8 mouse cellular contexts compared by ENCODE assay signal in the genomic region with DNA sequence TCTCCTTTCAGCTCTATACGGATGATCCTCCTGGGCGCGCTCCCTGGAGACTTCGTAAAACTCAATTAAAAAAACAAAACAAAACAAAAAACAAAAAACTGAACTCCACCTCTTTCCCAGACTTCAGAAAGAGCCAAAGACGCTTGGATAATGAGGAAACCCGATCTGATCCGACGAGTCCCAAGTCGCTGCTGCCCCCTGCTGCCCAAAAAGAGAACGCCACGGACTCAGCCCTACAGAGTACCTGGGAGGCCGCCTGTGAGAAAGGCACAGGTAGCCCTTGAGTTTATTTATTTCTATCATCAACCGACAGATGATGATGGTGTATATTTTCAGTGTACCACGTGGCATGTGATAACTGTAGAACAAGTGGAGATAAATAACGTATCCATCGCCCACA. TPM values are rescaled to one million over a fixed set of nuclear protein-coding genes. Genes with fewer than 3 reads are reported as not detected.
DNase-seq lines count a peak whose midpoint lies in the region; ATAC-seq and TF ChIP-seq lines count a peak whose summit lies in the region.

No protein-coding gene starts in this region.

- DNase-seq in CD4-positive, CD25-positive, alpha-beta regulatory T cell, adult 2 months (ENCODE audit: low read depth, low spot score) = peak; percentile 85
- DNase-seq in forebrain, embryonic 10.5 days (ENCODE audit: extremely low spot score, low spot score) = peak; percentile 76
- DNase-seq in kidney, postnatal 25 days = peak; percentile 83 to 93
- peak; percentile 84 for DNase-seq in liver, postnatal 0 days
- DNase-seq in testis, postnatal 14 days (ENCODE audit: low spot score) = peak; percentile 68

- TF ChIP-seq POLR2A in bone marrow macrophage, adult 2 months (IDR thresholded peaks at IDR 0.05; ENCODE audit: borderline replicate concordance, low read depth, low read length) = no peak

- peaks cover 65% of the 10 kb centered on the region for H3K27me3 ChIP-seq in forebrain, embryonic 10.5 days (ENCODE audit: poor library complexity, severe bottlenecking)
- peaks cover 59% of the 10 kb centered on the region for H3K27me3 ChIP-seq in heart, embryonic 15.5 days
- H3K27me3 ChIP-seq in liver, postnatal 0 days (ENCODE audit: insufficient read depth, low read length) = peaks cover 10% of the 10 kb centered on the region; the same call in 1 of the 2 replicates
- peaks cover 19% of the 10 kb centered on the region for H3K27me3 ChIP-seq in neural tube, embryonic 15.5 days (replicated peaks)

- 6% methylated on average over 16 of the region's 16 CpGs for WGBS in forebrain, embryonic 10.5 days
- WGBS in heart, embryonic 15.5 days = 5% methylated on average over 16 of the region's 16 CpGs
- WGBS in liver, postnatal 0 days (ENCODE audit: insufficient replicate concordance) = 7% methylated on average over 16 of the region's 16 CpGs
- WGBS in neural tube, embryonic 15.5 days = 6% methylated on average over 16 of the region's 16 CpGs

- H3K4me2 ChIP-seq in heart, embryonic 15.5 days = peak overlapping the region; percentile 36; the same call in 1 of the 2 replicates
- H3K4me2 ChIP-seq in liver, postnatal 0 days (ENCODE audit: low read depth, low read length) = no peak overlapping the region
- H3K4me2 ChIP-seq in neural tube, embryonic 15.5 days = peak overlapping the region; percentile 31; the same call in 1 of the 2 replicates

- H3K9ac ChIP-seq in heart, embryonic 15.5 days = no peak overlapping the region
- H3K9ac ChIP-seq in liver, postnatal 0 days (replicated peaks) = no peak overlapping the region
- H3K9ac ChIP-seq in neural tube, embryonic 15.5 days (replicated peaks) = no peak overlapping the region

- no peak for ATAC-seq in heart, embryonic 15.5 days (replicated peaks; ENCODE audit: insufficient number of reproducible peaks, insufficient read depth, low FRiP score, low read depth)
- ATAC-seq in liver, postnatal 0 days = no peak
- peak; percentile 60; the same call in 1 of the 2 replicates for ATAC-seq in neural tube, embryonic 15.5 days (ENCODE audit: low FRiP score)

- no peaks in the 10 kb centered on the region for H3K9me3 ChIP-seq in forebrain, embryonic 10.5 days
- H3K9me3 ChIP-seq in heart, embryonic 15.5 days (replicated peaks) = no peaks in the 10 kb centered on the region
- no peaks in the 10 kb centered on the region for H3K9me3 ChIP-seq in liver, postnatal 0 days (ENCODE audit: low read length)
- no peaks in the 10 kb centered on the region for H3K9me3 ChIP-seq in neural tube, embryonic 15.5 days (replicated peaks)

- TF ChIP-seq EP300 in liver, postnatal 0 days (IDR thresholded peaks at IDR 0.05; ENCODE audit: low read depth) = no peak

- H3K4me1 ChIP-seq in bone marrow macrophage, adult 2 months (ENCODE audit: control insufficient read depth, insufficient read depth, low read length) = peaks cover 5% of the 10 kb centered on the region; the same call in 1 of the 2 replicates
- H3K4me1 ChIP-seq in forebrain, embryonic 10.5 days = peaks cover 49% of the 10 kb centered on the region
- no peaks in the 10 kb centered on the region; the same call in 1 of the 2 replicates for H3K4me1 ChIP-seq in heart, embryonic 15.5 days (replicated peaks)
- 0 out of 2 replicates have a peak, but pooled peaks cover 7% of the 10 kb centered on the region for H3K4me1 ChIP-seq in liver, postnatal 0 days (ENCODE audit: insufficient read depth)
- H3K4me1 ChIP-seq in neural tube, embryonic 15.5 days = peaks cover 17% of the 10 kb centered on the region

- no peak overlapping the region for H3K27ac ChIP-seq in bone marrow macrophage, adult 2 months (ENCODE audit: insufficient read depth, low read depth, low read length)
- H3K27ac ChIP-seq in forebrain, embryonic 10.5 days = no peak overlapping the region; the same call in 1 of the 2 replicates
- H3K27ac ChIP-seq in heart, embryonic 15.5 days = no peak overlapping the region
- no peak overlapping the region for H3K27ac ChIP-seq in liver, postnatal 0 days (ENCODE audit: low read depth)
- H3K27ac ChIP-seq in neural tube, embryonic 15.5 days (replicated peaks) = no peak overlapping the region

- TF ChIP-seq CTCF in bone marrow macrophage, adult 2 months (IDR thresholded peaks at IDR 0.05; ENCODE audit: low read depth, low read length) = peak; percentile 85
- peak; percentile 86 for TF ChIP-seq CTCF in liver, postnatal 0 days (IDR thresholded peaks at IDR 0.05; ENCODE audit: low read depth)

- no peak overlapping the region for H3K4me3 ChIP-seq in bone marrow macrophage, adult 2 months (ENCODE audit: insufficient read depth, low read length)
- peak overlapping the region; percentile 36; the same call in 1 of the 2 replicates for H3K4me3 ChIP-seq in forebrain, embryonic 10.5 days
- H3K4me3 ChIP-seq in heart, embryonic 15.5 days = no peak overlapping the region
- no peak overlapping the region for H3K4me3 ChIP-seq in liver, postnatal 0 days (ENCODE audit: low read depth, low read length)
- no peak overlapping the region for H3K4me3 ChIP-seq in neural tube, embryonic 15.5 days (replicated peaks)

- H3K36me3 ChIP-seq in forebrain, embryonic 10.5 days (replicated peaks) = no peaks in the 10 kb centered on the region
- no peaks in the 10 kb centered on the region for H3K36me3 ChIP-seq in heart, embryonic 15.5 days
- no peaks in the 10 kb centered on the region for H3K36me3 ChIP-seq in liver, postnatal 0 days (replicated peaks; ENCODE audit: insufficient read depth, low read length)
- H3K36me3 ChIP-seq in neural tube, embryonic 15.5 days = no peaks in the 10 kb centered on the region

RNA-seq across cellular contexts. Expression of a gene that starts 14.5 kb away (rescaled TPM):
- 2,962 and 2,986 TPM in 2 replicates for polyA plus RNA-seq in bone marrow macrophage, adult 2 months (2012; ENCODE audit: insufficient read depth, insufficient read length, missing spikeins)
- 1,247 and 1,263 TPM in 2 replicates for polyA plus RNA-seq in forebrain, embryonic 10.5 days (2016; fragmentation: Nextera tagmentation; extraction: Ambion mirVana)
- polyA plus RNA-seq in heart, embryonic 15.5 days (2015; fragmentation: Nextera tagmentation; extraction: Ambion mirVana) = 834 and 862 TPM in 2 replicates
- 1,022 and 1,029 TPM in 2 replicates for polyA plus RNA-seq in liver, postnatal 0 days (2015; fragmentation: Nextera tagmentation; extraction: Ambion mirVana)
- polyA plus RNA-seq in neural tube, embryonic 15.5 days (2015; fragmentation: Nextera tagmentation; extraction: Ambion mirVana) = 998 and 1,098 TPM in 2 replicates

RNA-seq across cellular contexts. Expression of a gene that starts 46.8 kb away (rescaled TPM):
- 90.1 and 111 TPM in 2 replicates for polyA plus RNA-seq in bone marrow macrophage, adult 2 months (2012; ENCODE audit: insufficient read depth, insufficient read length, missing spikeins)
- polyA plus RNA-seq in forebrain, embryonic 10.5 days (2016; fragmentation: Nextera tagmentation; extraction: Ambion mirVana) = 132 and 135 TPM in 2 replicates
- polyA plus RNA-seq in heart, embryonic 15.5 days (2015; fragmentation: Nextera tagmentation; extraction: Ambion mirVana) = 61.6 and 78.8 TPM in 2 replicates
- 23.8 and 28.8 TPM in 2 replicates for polyA plus RNA-seq in liver, postnatal 0 days (2015; fragmentation: Nextera tagmentation; extraction: Ambion mirVana)
- polyA plus RNA-seq in neural tube, embryonic 15.5 days (2015; fragmentation: Nextera tagmentation; extraction: Ambion mirVana) = 12.3 and 33.6 TPM in 2 replicates
